Mouse (Mus musculus) left cerebral cortex, postnatal 36 days (tissue): ENCODE measurements around the gene Slc7a8. TPM values are rescaled to one million over a fixed set of nuclear protein-coding genes. Genes with fewer than 3 reads are reported as not detected.

Experiments
- DNase-seq, 2 experiments: peaks; one replicate each; pipeline ENCODE4 v3.0.0; 2021 to 2022; ENCODE audit warnings: low spot score in 2 of 2, mixed read lengths in 1 of 2
- intact Hi-C: fragments of 180-260 bp; cut with DNase I; formaldehyde crosslinking; loops from one replicate; pipeline ENCODE4 v1.15.1; 2025
- total RNA-seq, 2 experiments: library from RNA; stranded (reverse); gene quantifications; 2 replicates each; pipeline ENCODE4 v1.2.3; 2021

The Slc7a8 gene
- total RNA-seq, 2 experiments from 2014 or later = 54.7 to 64.8 TPM

DNA sequence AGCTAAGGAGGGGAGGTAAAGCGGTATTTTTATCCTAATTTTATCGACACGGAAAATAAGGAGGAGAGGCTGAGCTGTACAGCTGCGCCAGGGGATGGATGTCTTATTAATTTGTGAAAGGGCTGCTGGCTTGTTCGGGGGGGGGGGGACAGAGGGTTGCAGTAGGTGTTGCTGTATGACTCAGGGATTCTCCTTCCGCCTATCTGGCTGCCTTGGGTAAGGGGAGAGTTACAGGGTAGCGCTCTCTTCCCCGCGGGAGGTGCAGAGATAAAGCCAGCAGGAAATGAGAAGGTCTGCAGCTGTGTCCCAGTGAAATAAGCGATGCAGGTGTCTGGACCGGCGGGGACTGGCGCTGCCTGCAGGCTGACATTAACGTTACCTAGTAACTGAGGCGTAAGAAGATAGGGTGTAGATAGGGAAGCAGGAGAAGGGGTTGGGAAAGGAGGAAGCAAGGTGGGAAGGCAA lies 67.1 kb downstream of the Slc7a8 start:
- intact Hi-C loops = loop anchor here (1.0 to 10.0 kb wide), 4 partner anchors 66 to 300 kb away; partner anchors contain the start of genes Ngdn and Slc7a8
- DNase-seq = peak; percentile 36

DNA sequence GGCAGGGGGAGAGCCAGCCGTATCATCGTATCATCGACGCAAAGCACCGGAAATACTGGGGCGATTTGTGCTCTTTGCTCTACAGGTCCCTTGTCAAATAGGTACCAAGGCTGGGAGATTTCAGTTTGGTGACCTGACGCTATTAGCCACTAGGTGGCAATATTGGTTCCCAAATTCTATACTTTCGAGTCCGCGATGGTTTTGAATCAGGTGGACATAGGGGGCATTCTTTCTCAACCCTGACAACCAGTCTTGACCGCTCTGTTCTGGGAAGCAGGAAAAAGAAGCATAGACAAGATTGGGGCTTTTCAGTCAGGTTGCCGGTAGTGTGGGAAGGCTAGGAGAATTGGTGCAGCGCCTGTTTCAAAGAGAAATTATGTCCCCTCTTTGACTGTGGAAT lies 67.6 kb downstream of the Slc7a8 start:
- intact Hi-C loops = loop anchor here (1.0 to 10.0 kb wide), 4 partner anchors 67 to 301 kb away; partner anchors contain the start of genes Ngdn and Slc7a8
- peak; percentile 68 to 77 for DNase-seq

DNA sequence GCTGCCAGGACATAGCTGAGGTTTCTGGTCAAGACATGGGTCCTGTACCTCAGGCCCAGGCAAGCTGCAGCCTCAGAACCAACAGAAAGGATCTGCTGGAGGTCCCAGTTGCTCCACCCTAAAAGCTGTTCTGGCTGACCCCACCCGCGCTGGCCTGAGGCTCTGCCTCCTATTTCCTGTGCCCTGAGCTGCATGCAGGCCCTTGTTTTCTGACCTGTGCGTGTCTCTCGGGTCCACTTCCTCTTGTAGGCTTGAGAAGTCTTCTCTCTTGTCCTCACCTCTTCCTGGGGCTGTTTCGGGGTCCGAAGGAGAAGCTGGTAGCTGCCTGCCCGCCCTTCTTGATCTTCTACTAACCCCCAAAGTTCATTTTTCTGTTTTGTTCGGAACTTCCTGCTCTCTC lies 68.9 kb downstream of the Slc7a8 start:
- DNase-seq = no peak
- intact Hi-C loops = loop anchor here (10.0 kb wide), 1 partner anchor 302 kb away; the partner anchor contains the start of gene Ngdn

DNA sequence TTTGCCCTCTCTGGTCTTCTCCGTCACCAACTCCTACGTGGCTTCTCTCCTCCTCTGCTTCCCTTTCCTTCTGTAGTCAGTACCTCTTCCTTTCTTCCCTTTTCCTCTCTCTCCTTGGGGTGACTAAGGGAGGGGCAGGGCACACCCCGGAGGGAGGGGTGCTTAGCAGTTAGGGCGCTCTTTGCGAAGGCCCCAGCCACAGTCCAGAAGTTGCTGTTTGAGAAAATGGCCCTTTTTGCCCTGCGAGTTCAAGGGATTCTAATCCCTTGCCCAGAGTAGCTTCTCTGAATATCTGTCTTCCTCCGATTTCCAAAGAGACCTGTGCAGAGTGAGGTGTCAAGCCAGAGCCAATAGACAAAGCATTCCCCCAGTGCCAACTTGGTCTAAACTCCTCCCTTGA lies 69.7 kb downstream of the Slc7a8 start, which contains the start of gene Cebpe:
Gene Cebpe, minus strand, starts transcription at position 101 of the 400 bp plus-strand sequence.
- intact Hi-C loops = loop anchor here (10.0 kb wide), 1 partner anchor 303 kb away; the partner anchor contains the start of gene Ngdn
- no peak for DNase-seq

DNA sequence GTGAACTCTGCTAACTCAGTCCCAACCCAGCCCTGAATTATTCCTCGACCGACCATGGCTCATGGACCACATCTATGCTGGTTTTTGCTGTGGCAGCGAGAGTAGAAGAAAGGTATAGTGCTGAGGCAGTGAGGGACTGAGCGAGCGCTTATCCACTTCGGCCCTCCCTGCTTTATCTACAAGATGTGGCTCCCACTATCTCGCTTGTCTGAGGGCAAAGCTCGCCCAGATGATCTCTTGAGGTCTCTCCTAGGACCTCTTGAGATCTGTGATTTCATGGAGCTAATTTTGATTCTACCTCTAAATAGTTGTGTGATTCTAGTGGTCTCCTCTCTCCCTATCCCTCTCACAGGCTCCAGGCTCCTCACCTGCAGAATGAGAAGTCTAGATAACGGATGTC lies 72.7 kb downstream of the Slc7a8 start:
- DNase-seq = no peak
- intact Hi-C loops = no loop called here

DNA sequence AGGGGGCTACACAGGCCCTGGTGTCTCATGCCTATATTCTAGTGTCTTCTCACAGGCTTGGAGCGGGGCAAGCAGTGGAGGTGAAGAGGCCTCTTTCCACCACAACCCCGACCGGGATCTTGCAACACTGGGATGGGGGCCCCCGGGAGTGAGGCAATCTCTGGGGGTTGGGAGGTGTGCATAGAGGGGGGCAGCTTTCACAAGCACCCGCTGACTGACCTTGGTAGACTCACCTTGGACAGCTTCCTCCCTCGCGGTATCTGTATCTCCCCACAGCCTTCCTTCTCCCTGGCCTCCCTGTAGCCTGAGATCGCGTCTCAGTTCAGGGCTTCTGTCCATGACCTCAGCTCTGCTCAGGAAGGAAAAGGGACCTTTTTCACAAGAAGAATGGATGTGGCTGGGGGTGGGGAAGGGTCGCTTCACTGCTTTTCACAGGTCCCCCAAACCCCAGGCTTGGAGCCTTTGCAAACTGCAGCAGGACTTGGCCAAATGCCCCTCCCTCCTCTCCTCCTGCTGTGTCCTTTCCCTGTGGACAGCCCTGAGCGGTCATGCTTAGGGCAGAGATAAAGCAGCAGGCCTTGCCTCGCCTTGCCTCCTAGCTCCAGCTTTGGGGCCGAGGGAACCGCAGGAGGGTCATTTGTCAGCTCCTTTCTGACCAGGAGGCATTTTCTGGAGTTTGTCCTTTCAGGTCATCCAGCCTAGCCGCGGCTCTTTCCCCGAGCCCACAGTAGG lies 75.0 kb downstream of the Slc7a8 start:
- no peak for DNase-seq
- intact Hi-C loops = no loop called here

DNA sequence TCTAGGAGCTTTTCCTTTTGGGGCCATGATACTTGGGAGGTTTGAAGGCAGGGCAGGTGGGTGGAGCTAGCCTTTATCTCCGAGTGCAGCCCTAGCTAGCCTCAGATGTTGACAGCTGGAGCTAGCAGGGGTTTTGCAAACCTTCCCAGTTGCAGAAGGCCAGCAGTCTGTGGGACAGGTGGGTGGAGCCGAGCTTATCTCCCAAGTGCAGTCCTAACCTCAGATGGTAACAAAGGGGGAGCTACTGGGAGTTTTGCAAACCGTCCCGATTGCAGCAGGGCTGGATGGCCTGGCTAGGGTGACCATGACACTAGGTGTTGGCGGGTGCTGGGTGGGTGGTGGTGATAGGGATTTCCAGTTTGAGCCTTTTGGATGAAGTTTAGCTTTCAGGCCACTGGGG lies 75.9 kb downstream of the Slc7a8 start:
- intact Hi-C loops = no loop called here
- no peak for DNase-seq

DNA sequence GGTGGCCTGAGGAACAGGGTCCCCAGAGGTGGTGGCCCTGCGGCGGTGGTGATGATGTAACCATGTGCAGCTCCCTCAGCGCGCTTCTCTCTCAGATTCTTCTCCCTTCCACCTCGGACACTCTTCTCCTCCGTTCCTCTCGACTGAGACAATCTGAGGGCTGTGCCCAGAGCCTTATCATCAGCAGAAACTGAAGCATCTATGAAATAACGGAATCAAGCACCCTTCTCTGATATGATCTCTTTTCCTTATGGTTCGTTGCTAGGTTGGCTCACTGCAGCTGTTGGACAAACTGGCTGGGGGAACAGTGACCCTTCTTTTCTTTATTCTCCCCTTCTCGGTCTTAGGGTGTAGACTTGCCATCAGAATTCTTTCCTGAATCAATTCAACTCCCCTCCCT lies 78.5 kb downstream of the Slc7a8 start:
- intact Hi-C loops = no loop called here

DNA sequence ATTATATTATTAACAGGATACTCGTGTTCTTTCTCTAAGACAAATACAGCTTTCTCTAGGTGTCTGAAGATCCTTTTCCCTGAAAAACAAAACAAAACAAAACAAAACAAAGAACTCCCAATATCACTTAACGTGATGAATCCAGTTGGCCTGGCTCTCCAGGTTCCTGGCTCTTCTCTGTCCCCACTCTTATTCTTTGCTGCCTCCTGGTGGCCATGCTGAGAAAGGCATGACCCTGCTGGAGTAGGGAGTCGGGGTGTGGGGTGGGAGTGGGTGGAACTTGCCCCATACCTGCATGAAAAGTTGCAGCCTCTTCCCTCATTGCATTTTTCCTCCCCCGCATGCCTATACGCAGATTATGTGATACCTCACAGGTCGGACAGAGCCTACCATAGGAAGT lies 80.4 kb downstream of the Slc7a8 start:
- intact Hi-C loops = loop anchor here (1.0 kb wide), 1 partner anchor 50 kb away; no protein-coding TSS in a partner anchor

More for the DNA sequence above, 78.5 kb downstream of the Slc7a8 start:
- no peak for DNase-seq

DNA sequence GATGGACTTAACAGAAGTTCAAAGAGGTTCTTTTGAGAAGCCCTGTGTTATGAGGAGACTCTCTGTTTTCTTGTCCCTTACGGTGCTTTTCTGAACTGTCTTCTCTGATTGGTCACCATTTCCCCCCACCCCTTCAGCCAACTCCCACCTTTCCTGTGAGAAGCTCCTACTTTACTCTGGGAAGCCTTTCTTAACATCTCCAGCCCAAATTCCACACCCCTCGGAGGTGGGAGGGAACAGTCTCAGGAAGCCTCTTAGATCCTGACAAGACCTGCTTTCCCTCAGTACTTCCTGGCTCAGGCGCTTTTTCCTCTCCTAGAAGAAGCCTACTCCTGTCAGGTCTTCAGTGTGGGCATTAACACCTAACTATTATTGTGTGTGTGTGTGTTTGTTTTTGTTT lies 82.2 kb downstream of the Slc7a8 start:
- DNase-seq = no peak
- intact Hi-C loops = no loop called here

More for the DNA sequence above, 80.4 kb downstream of the Slc7a8 start:
- DNase-seq = peak; percentile 53 to 64

DNA sequence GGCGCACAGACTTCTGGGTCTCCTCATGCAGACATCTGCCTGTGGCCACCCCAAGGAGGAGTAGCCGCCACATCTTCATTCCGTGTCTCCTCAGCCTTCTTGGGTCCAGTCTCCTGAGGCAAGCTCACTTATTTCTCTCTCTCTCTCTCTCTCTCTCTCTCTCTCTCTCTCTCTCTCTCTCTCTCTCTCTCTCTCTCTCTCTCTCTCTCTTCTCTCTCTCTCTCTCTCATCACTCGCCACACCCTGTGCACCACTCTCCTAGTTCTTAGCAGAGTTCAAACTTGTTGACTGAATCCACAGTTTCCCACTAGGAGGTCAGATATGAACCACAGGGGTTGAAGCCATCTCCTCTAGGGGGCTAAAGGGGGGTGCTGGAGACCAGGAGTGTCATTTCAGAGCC lies 83.0 kb downstream of the Slc7a8 start, which contains the start of gene Gm29776:
Gene Gm29776, minus strand, starts transcription at position 101 of the 400 bp plus-strand sequence.
- DNase-seq = no peak
- intact Hi-C loops = no loop called here

DNA sequence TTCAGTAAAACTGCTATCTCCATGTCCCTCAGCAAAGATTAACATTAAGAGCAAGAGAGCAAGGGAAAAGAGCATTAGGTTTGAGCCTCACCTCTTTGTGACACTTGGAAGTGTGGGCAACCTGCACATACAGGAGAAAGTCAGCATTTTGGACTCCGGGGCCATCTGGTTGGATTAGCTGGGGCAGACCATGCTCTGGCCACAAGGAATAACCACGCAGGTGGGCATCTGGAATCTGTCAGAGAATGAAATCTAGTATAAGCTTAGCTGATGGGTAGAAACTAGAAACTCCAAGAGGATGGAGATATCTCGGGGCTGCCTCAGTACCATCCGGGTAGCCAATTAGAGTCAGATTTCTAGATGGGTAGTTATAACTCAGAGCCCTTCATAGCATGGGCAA lies 85.0 kb downstream of the Slc7a8 start:
- intact Hi-C loops = no loop called here
- DNase-seq = no peak

DNA sequence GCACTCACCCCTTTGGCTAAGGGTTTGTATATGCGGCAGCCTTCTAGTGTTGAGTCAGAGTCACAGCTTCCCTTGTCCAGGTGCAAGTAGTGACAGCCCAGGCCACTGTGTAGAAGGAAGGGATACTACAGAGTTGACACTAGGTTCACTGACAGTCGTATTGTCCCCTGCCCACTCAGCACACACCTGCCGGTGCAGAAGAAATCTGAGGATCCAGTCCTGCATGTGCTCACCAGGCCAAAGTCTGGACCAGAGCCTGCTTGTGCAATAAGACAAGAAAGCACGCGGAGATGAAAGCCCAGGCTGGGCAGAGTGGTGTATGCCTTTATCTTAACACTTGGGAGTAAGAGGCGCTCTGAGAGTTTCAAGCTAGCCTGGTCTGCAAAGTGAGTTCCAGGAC lies 86.7 kb downstream of the Slc7a8 start:
- intact Hi-C loops = no loop called here

DNA sequence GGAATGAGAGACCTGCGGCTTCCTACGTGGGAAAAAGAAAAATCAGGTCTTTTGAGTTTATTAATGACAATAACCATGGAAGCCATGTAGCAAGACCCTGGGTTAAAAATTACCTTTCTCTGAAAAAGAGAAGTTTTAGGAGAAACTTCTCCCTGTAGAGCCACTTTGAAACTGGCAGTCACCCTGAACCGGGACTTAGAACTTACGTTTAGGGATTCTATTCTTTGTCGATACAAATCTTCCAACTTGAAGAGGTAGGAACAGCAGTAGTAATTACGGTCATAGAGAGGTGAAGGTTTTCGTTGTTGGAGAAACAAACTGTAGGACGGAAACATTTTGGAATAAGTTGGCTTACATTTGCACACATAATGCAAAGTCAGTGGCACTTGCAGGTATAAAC lies 94.5 kb downstream of the Slc7a8 start:
- no peak for DNase-seq
- intact Hi-C loops = loop anchor here (5.0 kb wide), 1 partner anchor 35 kb away; no protein-coding TSS in a partner anchor

More for the DNA sequence above, 86.7 kb downstream of the Slc7a8 start:
- no peak for DNase-seq

DNA sequence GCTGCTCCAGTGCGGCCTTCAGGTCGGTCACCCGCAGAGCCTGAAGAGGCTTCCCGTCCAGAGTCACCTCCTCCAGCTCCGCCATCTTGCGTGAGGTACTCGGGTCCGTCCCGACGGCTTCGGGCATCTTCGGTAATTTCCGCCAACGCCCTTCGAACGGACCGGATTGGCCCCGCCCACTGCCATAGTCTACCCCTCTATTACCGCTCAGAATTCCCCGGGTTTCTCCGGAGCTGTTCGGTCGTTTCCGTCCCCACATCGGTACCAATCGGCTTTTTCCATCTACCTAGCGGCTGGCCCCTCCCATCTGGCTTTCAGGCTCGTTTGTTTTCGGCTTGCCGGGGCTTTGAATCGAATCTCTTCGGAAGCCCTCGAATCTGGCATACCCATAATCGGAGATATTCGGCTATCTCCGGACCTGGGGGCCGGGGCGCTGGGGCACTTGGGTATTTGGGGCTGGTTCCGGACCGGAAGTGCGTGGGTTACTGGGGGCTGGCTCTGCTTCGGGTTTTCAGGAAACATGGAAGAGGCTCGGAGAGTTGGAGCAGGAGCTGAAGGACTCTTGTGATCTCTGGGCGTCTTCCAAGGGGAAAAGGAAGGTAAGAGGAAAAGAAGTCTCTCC lies 95.1 kb downstream of the Slc7a8 start, which contains the start of gene Acin1:
Gene Acin1, minus strand, starts transcription at position 410 of the 622 bp plus-strand sequence.
- peak; percentile 100 for DNase-seq
- intact Hi-C loops = loop anchor here (5.0 kb wide), 1 partner anchor 34 kb away; no protein-coding TSS in a partner anchor

DNA sequence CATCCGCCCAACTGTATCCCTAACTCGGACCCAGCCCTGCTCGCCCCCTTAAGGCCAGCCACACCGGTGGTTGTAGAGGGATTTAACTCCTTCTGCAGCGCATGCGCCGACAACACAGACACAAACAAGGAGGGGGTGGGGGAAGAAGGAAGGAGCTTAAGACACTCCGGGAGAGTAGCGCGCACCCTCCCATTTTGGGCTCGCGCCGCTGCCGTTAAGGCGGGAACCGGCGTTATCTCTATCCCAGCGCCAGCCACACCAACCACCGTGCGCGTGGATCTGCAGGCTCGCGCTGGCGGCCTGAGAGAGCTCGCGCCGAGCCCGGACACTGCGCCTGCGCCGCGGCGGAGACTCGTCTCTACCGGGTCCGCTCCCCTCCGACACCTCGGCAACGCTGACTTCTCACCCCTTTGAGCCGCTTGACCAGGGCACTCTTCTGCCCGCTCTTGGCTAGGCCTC lies 95.7 kb downstream of the Slc7a8 start, which contains the start of gene 1700123O20Rik:
Gene 1700123O20Rik, plus strand, starts transcription at position 154 of the 459 bp plus-strand sequence.
- no peak for DNase-seq
- intact Hi-C loops = loop anchor here (5.0 kb wide), 1 partner anchor 34 kb away; no protein-coding TSS in a partner anchor

DNA sequence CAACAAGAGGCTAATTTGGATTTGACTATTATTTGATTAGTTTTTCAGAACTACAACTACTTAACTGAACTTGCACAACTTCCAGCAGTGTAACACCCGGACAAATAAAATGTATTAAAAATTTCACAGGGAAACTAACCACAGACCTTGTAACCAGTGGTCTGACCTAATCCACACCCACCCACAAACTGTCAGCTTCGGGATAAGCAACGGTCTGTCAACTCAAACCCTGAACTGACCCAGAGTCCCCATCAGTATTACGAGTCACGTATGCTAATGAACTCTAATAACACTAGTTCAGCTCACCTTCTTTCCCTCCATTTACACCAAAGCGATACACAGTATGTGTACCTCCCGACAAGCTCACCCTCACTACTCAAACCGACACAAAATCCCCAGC lies 96.3 kb downstream of the Slc7a8 start:
- no peak for DNase-seq
- intact Hi-C loops = loop anchor here (5.0 kb wide), 1 partner anchor 33 kb away; no protein-coding TSS in a partner anchor

DNA sequence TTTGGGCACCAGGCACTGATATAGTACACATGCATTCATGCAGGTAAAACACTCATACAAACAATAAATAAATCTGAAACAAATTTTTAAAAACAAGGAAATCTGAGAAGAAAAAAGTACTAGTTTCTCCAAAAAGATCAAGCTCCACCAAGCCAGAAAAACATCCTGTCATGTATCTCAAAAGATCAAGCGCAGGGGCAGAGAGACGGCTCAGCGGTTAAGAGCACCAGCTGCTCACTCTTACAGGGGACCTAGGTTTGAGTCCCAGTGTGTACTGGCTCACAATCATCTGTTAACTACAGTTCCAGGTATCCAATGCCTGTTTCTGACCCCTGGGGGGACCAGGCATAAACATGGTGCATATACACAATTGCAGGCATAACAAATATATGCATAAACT lies 99.3 kb downstream of the Slc7a8 start:
- no peak for DNase-seq
- intact Hi-C loops = no loop called here

DNA sequence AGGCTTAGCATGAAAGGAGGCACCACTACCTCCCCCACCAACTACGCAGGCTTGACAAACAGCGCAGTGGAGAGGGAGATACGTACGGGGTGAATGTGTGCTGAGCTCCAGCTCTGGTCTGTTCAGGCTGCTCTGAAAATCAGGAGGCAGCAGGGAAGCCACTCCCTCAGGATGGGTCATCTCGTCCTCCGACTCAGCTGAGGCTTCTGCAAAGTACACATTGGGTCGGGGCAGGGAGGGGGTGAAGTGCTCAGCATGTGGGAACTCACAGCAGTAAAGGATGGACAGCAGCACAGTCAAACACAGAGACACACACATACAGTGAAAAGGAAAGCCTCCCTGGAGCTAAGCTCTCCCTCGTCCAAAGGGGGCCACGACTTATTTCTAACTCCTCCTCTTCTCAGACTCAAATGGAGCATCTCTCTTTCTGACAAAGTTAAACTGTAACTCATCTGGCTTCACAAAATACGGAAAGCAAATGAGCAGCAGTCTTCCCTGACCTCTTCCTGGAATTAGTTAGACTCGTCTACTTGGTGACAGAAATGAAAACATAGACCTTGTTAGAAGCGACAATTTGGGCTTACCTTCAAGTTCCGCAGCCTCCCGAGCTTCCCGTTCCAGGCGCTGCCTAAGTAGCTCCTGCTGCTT lies 103.0 kb downstream of the Slc7a8 start:
- no peak for DNase-seq
- intact Hi-C loops = no loop called here
